Mouse (Mus musculus) small intestine, adult 2 months (tissue): ENCODE results near the gene Pmvk.

Experiments used
- CTCF ChIP-seq: fragments of 200-500 bp; IDR thresholded peaks from 2 replicates; pipeline ENCODE4 v1.5.1; 2012; ENCODE audit warnings: low read depth, mild to moderate bottlenecking, control low read depth, inconsistent platforms, low read length, moderate library complexity, mixed read lengths; ENCODE audit not compliant: insufficient replicate concordance, insufficient read length; ENCODE audit errors: extremely low read depth
- POLR2A ChIP-seq: fragments of 200-500 bp; IDR thresholded peaks from 2 replicates; pipeline ENCODE4 v1.6.1; 2012; ENCODE audit warnings: low read depth, mild to moderate bottlenecking, control low read depth, inconsistent platforms, low read length, moderate library complexity

DNA sequence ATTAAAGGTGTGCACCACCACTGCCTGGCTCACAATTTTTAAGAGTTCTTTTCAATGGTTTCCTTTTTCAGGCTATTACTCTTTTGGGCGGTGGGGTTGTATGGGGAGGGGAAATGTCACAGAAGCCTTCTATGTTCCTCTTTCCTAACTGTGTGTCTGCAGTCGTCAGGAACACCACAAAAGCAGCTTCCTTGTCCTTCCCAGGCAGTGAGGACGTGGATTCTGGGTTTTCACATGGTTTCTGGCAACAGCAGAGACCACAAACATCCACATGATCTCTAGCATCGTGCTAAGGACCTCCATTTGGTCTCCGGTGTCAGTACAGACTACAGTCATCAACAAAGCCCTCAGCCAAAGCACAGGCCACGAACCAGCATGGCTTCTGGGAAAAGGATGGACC is 19.5 kb downstream of the Pmvk start:
- TF ChIP-seq POLR2A, result no peak
- TF ChIP-seq CTCF, result no peak
